Mouse (Mus musculus): Measurements from ENCODE around the gene Krt90. TPM values are rescaled to one million over a fixed set of nuclear protein-coding genes. Genes with fewer than 3 reads are reported as not detected.

Krt90 gene
- polyA plus RNA-seq, 1 experiment from 2014 or later: 2.6 TPM

DNA sequence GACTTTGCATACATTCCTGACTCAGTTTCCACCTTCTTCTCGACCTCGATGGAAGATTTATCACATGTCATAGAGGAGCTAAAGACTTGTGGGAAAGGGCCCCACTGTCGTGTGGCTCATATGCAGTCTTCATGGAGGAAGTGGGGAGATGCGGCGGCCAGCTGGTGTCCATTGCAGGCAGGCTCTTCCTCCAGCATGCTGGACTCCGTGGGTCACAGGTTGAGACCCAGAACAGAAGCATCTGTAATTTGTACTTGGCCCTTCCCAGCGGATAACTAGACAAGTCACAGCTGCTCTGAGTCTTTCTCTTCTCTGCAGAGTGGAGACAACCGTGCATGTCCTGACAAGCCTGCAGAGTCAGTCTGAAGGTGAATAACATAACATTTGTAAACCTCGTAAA, 54.5 kb downstream of the Krt90 start:
- H3K4me2 ChIP-seq (replicated peaks): no peak overlapping the region
- no peaks in the 10 kb centered on the region for H3K27me3 ChIP-seq
- H3K4me3 ChIP-seq (replicated peaks): no peak overlapping the region
- H3K4me1 ChIP-seq: no peaks in the 10 kb centered on the region
- no peak for ATAC-seq (ENCODE audit: insufficient number of reproducible peaks, low FRiP score, low TSS enrichment, low read depth)
- WGBS: 65% methylated on average over 9 of the region's 9 CpGs
- H3K36me3 ChIP-seq: no peaks in the 10 kb centered on the region
- H3K27ac ChIP-seq (replicated peaks): no peak overlapping the region
- no peaks in the 10 kb centered on the region for H3K9me3 ChIP-seq (replicated peaks)
- no peak overlapping the region for H3K9ac ChIP-seq

DNA sequence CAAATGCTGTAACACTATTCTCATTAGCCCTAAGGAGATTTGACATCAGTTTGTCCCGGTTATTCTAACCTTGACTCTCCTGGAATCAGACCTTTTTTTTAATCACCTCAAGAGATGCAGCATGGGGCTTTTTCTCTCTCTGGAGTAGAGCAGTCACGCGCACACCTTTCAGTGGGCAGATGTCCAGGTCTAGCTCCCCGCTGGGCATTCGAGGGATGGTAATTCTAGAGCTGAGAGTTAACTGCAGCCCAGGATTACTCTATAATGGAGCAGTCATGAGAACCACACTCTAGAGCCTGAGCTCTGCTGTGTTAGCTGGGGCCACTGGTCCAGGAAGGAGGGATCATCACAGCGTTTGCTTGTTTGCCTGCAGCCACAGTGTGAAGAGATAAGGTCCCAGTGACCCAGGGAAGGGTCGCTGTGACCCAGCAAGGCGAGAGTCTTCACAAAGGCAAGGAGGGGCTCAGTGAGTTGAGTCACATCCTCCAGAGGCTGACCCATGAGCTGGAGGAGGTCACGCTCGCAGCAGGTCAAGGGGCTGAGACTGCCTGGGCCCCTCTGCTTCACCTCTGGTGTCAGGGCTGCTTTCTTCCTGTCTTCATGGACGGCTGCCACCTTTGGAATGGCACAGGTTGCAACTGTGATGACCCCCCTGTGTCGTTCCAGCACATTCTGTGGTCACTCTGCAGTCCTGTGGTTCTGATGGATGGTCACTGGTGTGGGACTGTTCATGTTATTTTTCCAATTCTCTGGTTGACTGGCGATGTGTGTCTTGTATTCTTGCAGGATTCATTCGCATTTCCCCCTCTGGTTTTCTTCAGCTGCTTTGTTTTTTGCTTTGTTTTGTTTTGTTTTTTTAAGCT, 55.6 kb downstream of the Krt90 start:
- H3K4me3 ChIP-seq (replicated peaks): no peak overlapping the region
- no peak overlapping the region for H3K27ac ChIP-seq (replicated peaks)
- ATAC-seq (ENCODE audit: insufficient number of reproducible peaks, low FRiP score, low TSS enrichment, low read depth): no peak
- H3K9ac ChIP-seq: no peak overlapping the region
- no peaks in the 10 kb centered on the region for H3K4me1 ChIP-seq
- H3K36me3 ChIP-seq: no peaks in the 10 kb centered on the region
- H3K4me2 ChIP-seq (replicated peaks): no peak overlapping the region
- no peaks in the 10 kb centered on the region for H3K27me3 ChIP-seq
- 47% methylated on average over 14 of the region's 14 CpGs for WGBS
- no peaks in the 10 kb centered on the region for H3K9me3 ChIP-seq (replicated peaks)

Small RNA genes lying within 50 kb of the gene (microRNA-seq; reads per million reads assigned to microRNA genes)
- gene Gm44393 (ENCODE audit: borderline number of aligned reads) (not detected), gene Gm44460 (ENCODE audit: borderline number of aligned reads) (not detected)

Other genes starting within 250 kb of the Krt90 start
- 26.9 and 33.5 TPM in 2 replicates for gene Krt80, start 192.8 kb downstream of the Krt90 start, polyA plus RNA-seq (2015; fragmentation: Nextera tagmentation; extraction: Ambion mirVana)
- 86.5 and 93.4 TPM in 2 replicates for gene Krt7, start 151.9 kb downstream of the Krt90 start, polyA plus RNA-seq (2015; fragmentation: Nextera tagmentation; extraction: Ambion mirVana)
- gene Krt87, start 124.1 kb downstream of the Krt90 start, polyA plus RNA-seq (2015; fragmentation: Nextera tagmentation; extraction: Ambion mirVana): 5.5 and 11.0 TPM in 2 replicates
- gene Krt88, start 115.2 kb downstream of the Krt90 start, polyA plus RNA-seq (2015; fragmentation: Nextera tagmentation; extraction: Ambion mirVana): not detected in 2 replicates
- gene Krt81, start 99.2 kb downstream of the Krt90 start, polyA plus RNA-seq (2015; fragmentation: Nextera tagmentation; extraction: Ambion mirVana): 4.2 and 10.2 TPM in 2 replicates
- 2.1 and 5.3 TPM in 2 replicates for gene Krt86, start 89.5 kb downstream of the Krt90 start, polyA plus RNA-seq (2015; fragmentation: Nextera tagmentation; extraction: Ambion mirVana)
- 5.6 and 16.5 TPM in 2 replicates for gene Krt83, start 71.4 kb downstream of the Krt90 start, polyA plus RNA-seq (2015; fragmentation: Nextera tagmentation; extraction: Ambion mirVana)
- gene Gm49425, start 45.7 kb downstream of the Krt90 start, polyA plus RNA-seq (2015; fragmentation: Nextera tagmentation; extraction: Ambion mirVana): 8.5 and 16.4 TPM in 2 replicates
- gene Krt84, start 30.1 kb downstream of the Krt90 start, polyA plus RNA-seq (2015; fragmentation: Nextera tagmentation; extraction: Ambion mirVana): 0.07 and 0.28 TPM in 2 replicates
- gene Krt82, start 12.3 kb downstream of the Krt90 start, polyA plus RNA-seq (2015; fragmentation: Nextera tagmentation; extraction: Ambion mirVana): 2.1 and 2.8 TPM in 2 replicates
- gene Krt75, start 11.0 kb upstream of the Krt90 start, polyA plus RNA-seq (2015; fragmentation: Nextera tagmentation; extraction: Ambion mirVana): 8.8 and 13.7 TPM in 2 replicates
- not detected in 2 replicates for gene Gm5414, start 65.2 kb upstream of the Krt90 start, polyA plus RNA-seq (2015; fragmentation: Nextera tagmentation; extraction: Ambion mirVana)
- not detected in 2 replicates for gene Gm5478, start 84.4 kb upstream of the Krt90 start, polyA plus RNA-seq (2015; fragmentation: Nextera tagmentation; extraction: Ambion mirVana)
- 8.2 and 9.1 TPM in 2 replicates for gene Krt6b, start 117.3 kb upstream of the Krt90 start, polyA plus RNA-seq (2015; fragmentation: Nextera tagmentation; extraction: Ambion mirVana)
- 310 and 324 TPM in 2 replicates for gene Krt6a, start 131.4 kb upstream of the Krt90 start, polyA plus RNA-seq (2015; fragmentation: Nextera tagmentation; extraction: Ambion mirVana)
- 867 and 987 TPM in 2 replicates for gene Krt5, start 149.9 kb upstream of the Krt90 start, polyA plus RNA-seq (2015; fragmentation: Nextera tagmentation; extraction: Ambion mirVana)
- gene Krt71, start 180.2 kb upstream of the Krt90 start, polyA plus RNA-seq (2015; fragmentation: Nextera tagmentation; extraction: Ambion mirVana): 101 and 197 TPM in 2 replicates
- 7.3 and 8.2 TPM in 2 replicates for gene Krt72, start 223.5 kb upstream of the Krt90 start, polyA plus RNA-seq (2015; fragmentation: Nextera tagmentation; extraction: Ambion mirVana)
- gene Krt73, start 239.4 kb upstream of the Krt90 start, polyA plus RNA-seq (2015; fragmentation: Nextera tagmentation; extraction: Ambion mirVana): 17.2 and 30.5 TPM in 2 replicates